Mouse (Mus musculus) G1E (cell line): ENCODE measurements around the gene Papln. TPM values are rescaled to one million over a fixed set of nuclear protein-coding genes. Genes with fewer than 3 reads are reported as not detected.

Source experiments
- ATAC-seq: 2 replicates; pipeline ENCODE4 v1.8.0; 2016; ENCODE audit warnings: mild to moderate bottlenecking; ENCODE audit not compliant: insufficient number of reproducible peaks, poor library complexity, low FRiP score, severe bottlenecking; ENCODE audit errors: extremely low read depth
- DNase-seq: peaks from one replicate; pipeline ENCODE4 v3.0.0; 2012; ENCODE audit warnings: low spot score
- H3K27me3 ChIP-seq: 2 replicates; pipeline ENCODE4 v1.6.1; 2012; ENCODE audit warnings: mild to moderate bottlenecking, low read length, inconsistent platforms; ENCODE audit not compliant: insufficient read depth
- H3K36me3 ChIP-seq: replicated peaks from 2 replicates; pipeline ENCODE3; 2012; ENCODE audit warnings: mild to moderate bottlenecking, inconsistent platforms
- H3K4me1 ChIP-seq: 2 replicates; pipeline ENCODE4 v1.6.1; 2012; ENCODE audit warnings: low read depth, low read length, inconsistent platforms, mixed read lengths; ENCODE audit not compliant: insufficient read depth
- H3K4me3 ChIP-seq: 2 replicates; pipeline ENCODE4 v1.5.1; 2012; ENCODE audit warnings: low read depth, mild to moderate bottlenecking, inconsistent platforms, low read length, moderate library complexity, mixed read lengths
- H3K9me3 ChIP-seq: replicated peaks from 2 replicates; pipeline ENCODE4 v1.6.1; 2012; ENCODE audit warnings: inconsistent platforms
- CTCF ChIP-seq: IDR thresholded peaks from 2 replicates; pipeline ENCODE4 v1.5.1; 2012; ENCODE audit warnings: low read depth, low read length, inconsistent platforms, mixed read lengths
- GATA1 ChIP-seq: IDR thresholded peaks from 2 replicates; pipeline ENCODE4 v1.6.1; 2012; ENCODE audit warnings: borderline replicate concordance, low read length, inconsistent platforms, mixed read lengths
- GATA2 ChIP-seq: IDR thresholded peaks from 2 replicates; pipeline ENCODE4 v1.6.1; 2012; ENCODE audit warnings: low read depth, low read length, inconsistent platforms, borderline replicate concordance
- POLR2AphosphoS5 ChIP-seq: IDR thresholded peaks from 2 replicates; pipeline ENCODE4 v1.6.1; 2012; ENCODE audit warnings: low read depth, low read length, inconsistent platforms; ENCODE audit not compliant: insufficient replicate concordance
- TAL1 ChIP-seq: conservative IDR thresholded peaks from 2 replicates; pipeline ENCODE4 v1.6.1; 2012; ENCODE audit warnings: low read depth, low read length, inconsistent platforms, mixed read lengths
- polyA plus RNA-seq: library from polyadenylated mRNA; stranded (reverse); fragments of >175 nt; gene quantifications from 2 replicates; pipeline ENCODE4 v1.2.3, GENCODE M21; 2012
- total RNA-seq, 2 experiments: library from RNA; stranded (forward) in 1 of 2; stranded (reverse) in 1 of 2; fragments of 200-1000 nt in 1 of 2; fragments of >200 nt in 1 of 2; fragmentation: Nextera tagmentation in 1 of 2; gene quantifications; 2 replicates each; pipeline ENCODE4 v1.2.3; 2014 to 2017

Papln gene
- total and polyA plus RNA-seq, 3 experiments, result 0.03 to 0.05 TPM; not detected in 1

- Histone ChIP-seq H3K9me3 (no peaks in the 10 kb centered on the region), H3K27me3 (no peaks in the 10 kb centered on the region), H3K36me3 (peaks cover 94% of the 10 kb centered on the region), H3K4me1 (no peaks in the 10 kb centered on the region), H3K4me3 (no peak overlapping the region)
- ATAC-seq, result no peak
- DNase-seq, result no peak
- TF ChIP-seq CTCF, result no peak
Observed at GRCm38 (mm10) chr12:83726510-83727308, 36.7 kb upstream of the Papln start.

- no peaks in the 10 kb centered on the region for H3K9me3 ChIP-seq
- H3K4me1 ChIP-seq, result no peaks in the 10 kb centered on the region
- TF ChIP-seq GATA1, result no peak
- no peak for TF ChIP-seq POLR2AphosphoS5
- TF ChIP-seq CTCF, result no peak
- TF ChIP-seq TAL1, result no peak
- TF ChIP-seq GATA2, result no peak
- DNase-seq, result no peak
- no peaks in the 10 kb centered on the region for H3K27me3 ChIP-seq
- H3K36me3 ChIP-seq, result peaks cover 98% of the 10 kb centered on the region
- ATAC-seq, result no peak
- H3K4me3 ChIP-seq, result no peak overlapping the region
Observed at GRCm38 (mm10) chr12:83732225-83732624, 31.2 kb upstream of the Papln start.

GRCm38 (mm10) chr12:83734047-83734446 lies 29.4 kb upstream of the Papln start:
- no peak for ATAC-seq
- Histone ChIP-seq H3K4me1 (no peaks in the 10 kb centered on the region), H3K9me3 (no peaks in the 10 kb centered on the region), H3K4me3 (no peak overlapping the region), H3K27me3 (no peaks in the 10 kb centered on the region), H3K36me3 (peaks cover 82% of the 10 kb centered on the region)
- TF ChIP-seq TAL1, result no peak
- no peak for TF ChIP-seq POLR2AphosphoS5
- no peak for TF ChIP-seq CTCF
- TF ChIP-seq GATA2, result no peak
- no peak for TF ChIP-seq GATA1
- DNase-seq, result no peak

GRCm38 (mm10) chr12:83736236-83736635 lies 27.2 kb upstream of the Papln start:
- Histone ChIP-seq H3K27me3 (no peaks in the 10 kb centered on the region; the same call in none of the 2 replicates), H3K4me3 (no peak overlapping the region), H3K9me3 (no peaks in the 10 kb centered on the region), H3K36me3 (peaks cover 60% of the 10 kb centered on the region), H3K4me1 (no peaks in the 10 kb centered on the region)
- ATAC-seq (no peak), DNase-seq (no peak)
- TF ChIP-seq GATA1, result no peak
- TF ChIP-seq GATA2, result no peak
- no peak for TF ChIP-seq CTCF
- no peak for TF ChIP-seq TAL1
- no peak for TF ChIP-seq POLR2AphosphoS5

- no peaks in the 10 kb centered on the region for H3K9me3 ChIP-seq
- H3K4me1 ChIP-seq, result peaks cover 3% of the 10 kb centered on the region
- no peak for ATAC-seq
- peaks cover 18% of the 10 kb centered on the region for H3K27me3 ChIP-seq
- H3K4me3 ChIP-seq, result no peak overlapping the region
- H3K36me3 ChIP-seq, result peaks cover 37% of the 10 kb centered on the region
- no peak for TF ChIP-seq CTCF
- TF ChIP-seq GATA2, result no peak
- no peak for TF ChIP-seq TAL1
- no peak for TF ChIP-seq GATA1
- no peak for TF ChIP-seq POLR2AphosphoS5
- no peak for DNase-seq
Observed at GRCm38 (mm10) chr12:83738651-83739050, 24.8 kb upstream of the Papln start.

- TF ChIP-seq GATA1 (no peak), GATA2 (no peak), CTCF (no peak), POLR2AphosphoS5 (no peak), TAL1 (no peak)
- Histone ChIP-seq H3K27me3 (peaks cover 38% of the 10 kb centered on the region), H3K4me1 (peaks cover 3% of the 10 kb centered on the region), H3K9me3 (no peaks in the 10 kb centered on the region), H3K4me3 (no peak overlapping the region), H3K36me3 (peaks cover 7% of the 10 kb centered on the region)
- ATAC-seq (no peak), DNase-seq (no peak)
Observed at GRCm38 (mm10) chr12:83741722-83742121, 21.7 kb upstream of the Papln start.
